Mouse (Mus musculus) heart, adult 2 months (tissue): ENCODE data around the gene Rbm19.

ENCODE experiments used
- CTCF ChIP-seq: fragments of 200-600 bp; IDR thresholded peaks from 2 replicates; pipeline ENCODE4 v1.8.1; 2022; ENCODE audit warnings: antibody characterized with exemption, mild to moderate bottlenecking, moderate library complexity
- EP300 ChIP-seq: fragments of 200-500 bp; IDR thresholded peaks from 2 replicates; pipeline ENCODE4 v1.6.1; 2011; ENCODE audit warnings: low read depth, low read length, control low read depth; ENCODE audit not compliant: insufficient read depth
- POLR2A ChIP-seq: fragments of 200-500 bp; IDR thresholded peaks from 2 replicates; pipeline ENCODE4 v1.6.1; 2011; ENCODE audit warnings: mild to moderate bottlenecking, low read depth, low read length, control low read depth; ENCODE audit not compliant: insufficient read depth

DNA sequence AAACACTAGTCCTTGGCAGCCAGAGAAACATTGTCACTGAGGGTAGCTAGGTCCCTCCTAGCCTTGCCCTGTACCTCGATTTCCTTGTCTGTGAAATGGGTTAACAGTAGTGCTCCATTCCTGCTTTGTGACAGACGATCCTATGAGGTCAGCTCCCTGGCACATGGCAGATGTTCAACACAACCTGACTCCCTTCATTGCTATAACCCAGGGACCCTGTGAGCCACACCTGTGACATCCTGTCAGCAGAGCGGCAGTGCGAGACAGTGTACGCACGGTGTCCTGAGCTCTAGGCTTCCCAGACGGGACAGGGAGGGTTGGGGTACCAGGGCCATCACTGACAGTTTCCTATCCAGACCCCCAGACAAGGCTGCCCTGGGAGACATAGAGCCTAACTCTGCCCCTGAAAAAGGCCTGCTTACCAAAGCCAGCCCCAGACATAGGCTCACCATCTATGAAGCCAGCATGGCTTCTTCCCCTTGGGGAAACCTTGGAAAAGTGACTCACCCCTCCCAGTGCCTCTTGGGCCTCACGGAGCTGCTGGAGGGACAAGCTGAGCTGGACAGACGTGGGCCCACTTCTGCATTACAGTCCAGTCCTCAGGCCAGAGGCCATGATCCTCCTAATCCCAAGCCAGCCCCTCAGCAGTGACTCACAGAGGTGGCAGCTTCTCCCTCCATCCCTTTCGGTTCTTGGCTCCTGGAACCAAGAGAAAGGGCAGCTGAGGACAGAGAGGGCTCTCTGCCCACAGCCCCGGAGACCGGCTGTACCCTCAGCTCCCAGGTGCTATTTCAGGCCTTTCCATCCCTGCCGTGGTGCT, 60.2 kb downstream of the Rbm19 start:
- TF ChIP-seq POLR2A (no peak), CTCF (no peak), EP300 (0 out of 2 replicates have a peak, but pooled peaks have one; percentile 46)
